Mouse (Mus musculus) left cerebral cortex, postnatal 10 days (tissue): ENCODE measurements at regions not wholly inside any gene's neighbourhood (a gene's known extent, or its start where the extent isn't known, plus 50 kb on each side); places are given as distances from the start of the nearest gene placed in this dataset.
"Not testable (repeated sequence)": the region's sequence is repeated elsewhere in the genome, so short reads cannot be mapped to it uniquely, and the experiment has no call there.

Experiments
- DNase-seq, 2 experiments: peaks; one replicate each; pipeline ENCODE4 v3.0.0; 2021 to 2022; ENCODE audit warnings: low spot score in 2 of 2, mixed read lengths in 1 of 2; ENCODE audit errors: extremely low spot score in 1 of 2
- intact Hi-C: fragments of 180-260 bp; cut with DNase I; formaldehyde crosslinking; loops from one replicate; pipeline ENCODE4 v1.15.1; 2025

GRCm38 (mm10) chr14:8867641-8868040, 201.6 kb upstream of the 4930452B06Rik start:
- intact Hi-C loops: no loop called here
- DNase-seq: peak in 1 of 2 experiments; percentile 69

- intact Hi-C loops: no loop called here
These were observed 185.5 kb upstream of the 4930452B06Rik start for GRCm38 (mm10) chr14:8851572-8851971.

GRCm38 (mm10) chr14:8850208-8850607, 184.2 kb upstream of the 4930452B06Rik start:
- DNase-seq: no peak

More at GRCm38 (mm10) chr14:8851572-8851971, 185.5 kb upstream of the 4930452B06Rik start:
- DNase-seq: no peak

GRCm38 (mm10) chr14:8833516-8833915, 167.5 kb upstream of the 4930452B06Rik start:
- intact Hi-C loops: no loop called here

More at GRCm38 (mm10) chr14:8850208-8850607, 184.2 kb upstream of the 4930452B06Rik start:
- intact Hi-C loops: no loop called here

GRCm38 (mm10) chr14:8800217-8800616, 134.2 kb upstream of the 4930452B06Rik start:
- intact Hi-C loops, DNase-seq: not testable (repeated sequence)

More at GRCm38 (mm10) chr14:8833516-8833915, 167.5 kb upstream of the 4930452B06Rik start:
- no peak for DNase-seq

GRCm38 (mm10) chr14:8789348-8789747, 123.3 kb upstream of the 4930452B06Rik start:
- DNase-seq: no peak
- intact Hi-C loops: no loop called here

GRCm38 (mm10) chr14:8760541-8760940, 94.5 kb upstream of the 4930452B06Rik start:
- peak in 1 of 2 experiments; percentile 1 for DNase-seq
- intact Hi-C loops: no loop called here

- DNase-seq: no peak
- intact Hi-C loops: no loop called here
These were observed 70.8 kb upstream of the 4930452B06Rik start for GRCm38 (mm10) chr14:8736831-8737230.

GRCm38 (mm10) chr14:8733261-8733660, 67.2 kb upstream of the 4930452B06Rik start:
- no peak for DNase-seq
- intact Hi-C loops: no loop called here

GRCm38 (mm10) chr14:8727364-8727763, 61.3 kb upstream of the 4930452B06Rik start:
- DNase-seq: no peak
- intact Hi-C loops: no loop called here
